Mouse (Mus musculus): Measurements from ENCODE around the gene Trim45. TPM values are rescaled to one million over a fixed set of nuclear protein-coding genes. Genes with fewer than 3 reads are reported as not detected.
A peak's percentile ranks its signal among the peaks of the same experiment; 100 is the strongest.

Gene Trim45
- polyA plus RNA-seq, 1 experiment from 2014 or later = 5.6 TPM

GRCm38 (mm10) chr3:100938211-100938610 lies 16.2 kb downstream of the Trim45 start:
- H3K36me3 ChIP-seq = peaks cover 83% of the 10 kb centered on the region
- H3K27ac ChIP-seq = no peak overlapping the region
- no peaks in the 10 kb centered on the region for H3K9me3 ChIP-seq
- no peak overlapping the region for H3K4me3 ChIP-seq
- DNase-seq (ENCODE audit: low spot score) = no peak
- WGBS = 92% methylated on average over 4 of the region's 4 CpGs
- no peaks in the 10 kb centered on the region for H3K27me3 ChIP-seq (ENCODE audit: insufficient read depth, poor library complexity, severe bottlenecking)
- no peaks in the 10 kb centered on the region for H3K4me1 ChIP-seq

- 90% methylated on average over 4 of the region's 4 CpGs for WGBS
Observed at GRCm38 (mm10) chr3:100940496-100941037, 18.6 kb downstream of the Trim45 start.

GRCm38 (mm10) chr3:100947286-100947685 lies 25.3 kb downstream of the Trim45 start:
- DNase-seq (ENCODE audit: low spot score) = no peak
- Histone ChIP-seq H3K9me3 (no peaks in the 10 kb centered on the region), H3K4me1 (no peaks in the 10 kb centered on the region), H3K27ac (no peak overlapping the region), H3K4me3 (no peak overlapping the region), H3K36me3 (peaks cover 93% of the 10 kb centered on the region), H3K27me3 (ENCODE audit: insufficient read depth, poor library complexity, severe bottlenecking) (no peaks in the 10 kb centered on the region)
- WGBS = 83% methylated on average over 8 of the region's 8 CpGs

More at GRCm38 (mm10) chr3:100940496-100941037, 18.6 kb downstream of the Trim45 start:
- H3K27me3 ChIP-seq (ENCODE audit: insufficient read depth, poor library complexity, severe bottlenecking) = no peaks in the 10 kb centered on the region
- peaks cover 87% of the 10 kb centered on the region for H3K36me3 ChIP-seq
- H3K4me1 ChIP-seq = no peaks in the 10 kb centered on the region
- H3K9me3 ChIP-seq = no peaks in the 10 kb centered on the region
- H3K27ac ChIP-seq = no peak overlapping the region
- DNase-seq (ENCODE audit: low spot score) = no peak
- no peak overlapping the region for H3K4me3 ChIP-seq

GRCm38 (mm10) chr3:100951531-100951930 lies 29.5 kb downstream of the Trim45 start:
- no peaks in the 10 kb centered on the region for H3K9me3 ChIP-seq
- no peak overlapping the region for H3K27ac ChIP-seq
- no peak overlapping the region for H3K4me3 ChIP-seq
- WGBS = 90% methylated on average over 4 of the region's 4 CpGs
- no peaks in the 10 kb centered on the region for H3K27me3 ChIP-seq (ENCODE audit: insufficient read depth, poor library complexity, severe bottlenecking)
- H3K4me1 ChIP-seq = no peaks in the 10 kb centered on the region
- peaks cover 92% of the 10 kb centered on the region for H3K36me3 ChIP-seq
- DNase-seq (ENCODE audit: low spot score) = no peak

GRCm38 (mm10) chr3:100954616-100955015 lies 32.6 kb downstream of the Trim45 start:
- Histone ChIP-seq H3K4me3 (no peak overlapping the region), H3K9me3 (no peaks in the 10 kb centered on the region), H3K4me1 (no peaks in the 10 kb centered on the region), H3K27me3 (ENCODE audit: insufficient read depth, poor library complexity, severe bottlenecking) (no peaks in the 10 kb centered on the region), H3K36me3 (peaks cover 94% of the 10 kb centered on the region), H3K27ac (no peak overlapping the region)
- DNase-seq (ENCODE audit: low spot score) = no peak

GRCm38 (mm10) chr3:100961007-100961406 lies 39.0 kb downstream of the Trim45 start:
- peaks cover 86% of the 10 kb centered on the region for H3K36me3 ChIP-seq
- no peaks in the 10 kb centered on the region for H3K9me3 ChIP-seq
- WGBS = 57% methylated on average over 5 of the region's 5 CpGs
- peaks cover 4% of the 10 kb centered on the region; the same call in 1 of the 2 replicates for H3K4me1 ChIP-seq
- DNase-seq (ENCODE audit: low spot score) = no peak
- no peak overlapping the region for H3K4me3 ChIP-seq
- peak overlapping the region; percentile 67; the same call in 1 of the 2 replicates for H3K27ac ChIP-seq
- H3K27me3 ChIP-seq (ENCODE audit: insufficient read depth, poor library complexity, severe bottlenecking) = no peaks in the 10 kb centered on the region

- H3K36me3 ChIP-seq = peaks cover 85% of the 10 kb centered on the region
- WGBS = 74% methylated on average over 7 of the region's 7 CpGs
Observed at GRCm38 (mm10) chr3:100961501-100961900, 39.5 kb downstream of the Trim45 start.

GRCm38 (mm10) chr3:100963849-100964542 lies 42.0 kb downstream of the Trim45 start:
- Histone ChIP-seq H3K36me3 (peaks cover 66% of the 10 kb centered on the region), H3K9me3 (no peaks in the 10 kb centered on the region), H3K4me3 (no peak overlapping the region), H3K4me1 (peaks cover 8% of the 10 kb centered on the region), H3K27me3 (ENCODE audit: insufficient read depth, poor library complexity, severe bottlenecking) (no peaks in the 10 kb centered on the region), H3K27ac (no peak overlapping the region)
- 85% methylated on average over 14 of the region's 14 CpGs for WGBS
- no peak for DNase-seq (ENCODE audit: low spot score)

More at GRCm38 (mm10) chr3:100961501-100961900, 39.5 kb downstream of the Trim45 start:
- H3K27me3 ChIP-seq (ENCODE audit: insufficient read depth, poor library complexity, severe bottlenecking) = no peaks in the 10 kb centered on the region
- no peaks in the 10 kb centered on the region for H3K9me3 ChIP-seq
- H3K4me3 ChIP-seq = no peak overlapping the region
- peaks cover 4% of the 10 kb centered on the region; the same call in 1 of the 2 replicates for H3K4me1 ChIP-seq
- peak overlapping the region; percentile 67; the same call in 1 of the 2 replicates for H3K27ac ChIP-seq
- DNase-seq (ENCODE audit: low spot score) = no peak

GRCm38 (mm10) chr3:100969176-100969917 lies 47.3 kb downstream of the Trim45 start, which contains the start of gene Ttf2:
TSS of gene Ttf2 (minus strand) at chr3:100969663.
- peak within 1 kb of the TSS; percentile 88 for H3K27ac ChIP-seq
- peak; percentile 98 for DNase-seq (ENCODE audit: low spot score)
- H3K9me3 ChIP-seq = no peaks in the 10 kb centered on the region
- H3K4me3 ChIP-seq = peak within 1 kb of the TSS; percentile 89
- WGBS = under 1% methylated on average over 40 of the region's 40 CpGs
- H3K27me3 ChIP-seq (ENCODE audit: insufficient read depth, poor library complexity, severe bottlenecking) = no peaks in the 10 kb centered on the region
- peaks cover 15% of the 10 kb centered on the region; the same call in 1 of the 2 replicates for H3K36me3 ChIP-seq
- H3K4me1 ChIP-seq = peaks cover 10% of the 10 kb centered on the region

- H3K27me3 ChIP-seq (ENCODE audit: insufficient read depth, poor library complexity, severe bottlenecking) = no peaks in the 10 kb centered on the region
- DNase-seq (ENCODE audit: low spot score) = no peak
Observed at GRCm38 (mm10) chr3:100973906-100974305, 51.9 kb downstream of the Trim45 start.

GRCm38 (mm10) chr3:100979290-100979689 lies 57.3 kb downstream of the Trim45 start:
- Histone ChIP-seq H3K4me3 (no peak overlapping the region), H3K9me3 (no peaks in the 10 kb centered on the region), H3K36me3 (no peaks in the 10 kb centered on the region), H3K27me3 (ENCODE audit: insufficient read depth, poor library complexity, severe bottlenecking) (0 out of 2 replicates have a peak, but pooled peaks cover 3% of the 10 kb centered on the region), H3K27ac (no peak overlapping the region), H3K4me1 (no peaks in the 10 kb centered on the region; the same call in 1 of the 2 replicates)
- DNase-seq (ENCODE audit: low spot score) = no peak
- WGBS = 82% methylated on average over 8 of the region's 8 CpGs

More at GRCm38 (mm10) chr3:100973906-100974305, 51.9 kb downstream of the Trim45 start:
- no peak overlapping the region for H3K4me3 ChIP-seq
- H3K9me3 ChIP-seq = no peaks in the 10 kb centered on the region
- 9% methylated on average over 1 of the region's 1 CpGs for WGBS
- no peak overlapping the region for H3K27ac ChIP-seq
- H3K36me3 ChIP-seq = no peaks in the 10 kb centered on the region
- H3K4me1 ChIP-seq = peaks cover 7% of the 10 kb centered on the region

Data from heart, embryonic 10.5 days (tissue).